Mouse (Mus musculus) left cerebral cortex, adult 9 months (tissue): ENCODE measurements around the gene Cib3.
A peak's percentile ranks its signal among the peaks of the same experiment; 100 is the strongest.

ENCODE experiments used
- DNase-seq, 2 experiments: peaks; one replicate each; pipeline ENCODE4 v3.0.0; 2022; ENCODE audit warnings: low spot score in 2 of 2

Gene Cib3

GRCm38 (mm10) chr8:72210710-72211109 lies 1.9 kb downstream of the Cib3 start:
- DNase-seq, result no peak

- no peak for DNase-seq
These were observed 2.4 kb downstream of the Cib3 start for GRCm38 (mm10) chr8:72210222-72210621.

DNA sequence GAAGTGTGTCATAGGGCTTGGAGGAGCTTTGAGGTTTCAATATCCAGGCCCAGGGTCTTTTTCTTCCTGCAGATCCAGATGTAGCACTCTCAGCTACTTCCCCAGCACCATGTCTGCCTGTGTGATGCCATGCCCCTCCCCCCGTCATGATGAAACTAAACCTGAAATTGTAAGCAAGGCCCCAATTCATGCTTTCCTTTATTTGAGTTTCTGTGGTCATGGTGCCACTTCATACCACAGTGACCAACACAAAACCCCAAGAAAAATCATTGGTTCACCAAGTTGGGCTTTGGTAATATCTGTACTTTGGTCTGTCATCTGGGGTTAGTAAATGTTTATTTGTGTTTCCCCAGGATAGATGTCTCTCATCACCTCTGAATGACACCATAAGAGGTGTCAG lies 4.1 kb downstream of the Cib3 start:
- no peak for DNase-seq

DNA sequence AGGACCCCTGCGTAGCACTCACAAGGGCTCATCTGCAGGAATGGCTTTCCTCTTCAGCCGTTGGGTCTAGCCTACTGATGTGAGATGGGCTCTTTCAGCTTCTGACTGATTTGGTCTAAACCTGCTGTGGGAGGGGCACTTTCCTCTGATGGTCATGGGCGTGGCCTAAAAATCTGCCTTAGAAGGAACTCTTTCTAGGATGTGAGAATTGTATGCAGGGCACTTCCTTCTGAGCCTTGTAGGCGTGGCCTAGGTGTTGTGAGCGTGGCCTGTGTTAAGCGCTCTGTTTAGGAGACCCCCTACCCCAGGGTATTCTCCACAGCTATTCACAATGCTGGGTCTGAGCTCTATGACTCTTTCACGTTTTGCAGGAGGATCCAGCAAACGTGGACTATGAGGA lies 14.6 kb downstream of the Cib3 start:
- DNase-seq, result no peak

DNA sequence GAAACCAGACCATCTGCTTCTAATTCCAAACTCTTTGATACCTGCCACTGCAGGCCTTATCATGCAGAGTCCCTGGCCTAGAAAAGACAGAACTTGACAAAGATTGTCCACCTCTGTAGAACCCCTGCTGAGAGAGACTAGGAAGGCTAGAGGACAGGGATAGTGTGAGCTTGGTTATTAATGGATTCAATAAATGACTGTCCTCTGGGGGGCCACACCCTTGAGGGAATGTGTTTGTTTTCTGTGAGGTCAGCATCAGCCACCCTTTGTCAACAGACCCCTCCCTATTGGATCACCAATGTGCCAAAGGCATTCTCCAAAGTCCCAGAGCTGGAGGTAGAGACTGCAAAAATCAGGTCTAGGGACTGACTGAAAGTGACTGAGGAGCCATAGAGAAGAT lies 20.6 kb downstream of the Cib3 start:
- DNase-seq, result no peak

DNA sequence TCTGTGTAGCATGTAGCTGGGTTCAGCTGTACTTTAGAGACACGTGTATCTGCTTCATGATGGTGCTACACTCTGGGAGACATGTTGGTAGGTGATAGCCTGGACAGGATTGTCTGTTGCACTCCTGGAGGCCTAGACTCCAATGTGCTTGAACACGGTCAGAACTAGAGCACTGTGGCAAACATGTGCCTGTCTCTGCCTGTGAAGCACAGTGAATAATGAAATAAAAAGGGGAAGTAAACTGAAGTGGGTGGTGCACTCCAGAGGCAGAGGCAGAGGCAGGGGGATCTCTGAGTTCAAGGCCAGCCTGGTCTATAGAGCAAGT lies 22.5 kb downstream of the Cib3 start:
- no peak for DNase-seq

GRCm38 (mm10) chr8:72189417-72190214 lies 23.0 kb downstream of the Cib3 start, which contains the start of gene Hsh2d:
TSS of gene Hsh2d (plus strand) at chr8:72189638.
- no peak for DNase-seq

DNA sequence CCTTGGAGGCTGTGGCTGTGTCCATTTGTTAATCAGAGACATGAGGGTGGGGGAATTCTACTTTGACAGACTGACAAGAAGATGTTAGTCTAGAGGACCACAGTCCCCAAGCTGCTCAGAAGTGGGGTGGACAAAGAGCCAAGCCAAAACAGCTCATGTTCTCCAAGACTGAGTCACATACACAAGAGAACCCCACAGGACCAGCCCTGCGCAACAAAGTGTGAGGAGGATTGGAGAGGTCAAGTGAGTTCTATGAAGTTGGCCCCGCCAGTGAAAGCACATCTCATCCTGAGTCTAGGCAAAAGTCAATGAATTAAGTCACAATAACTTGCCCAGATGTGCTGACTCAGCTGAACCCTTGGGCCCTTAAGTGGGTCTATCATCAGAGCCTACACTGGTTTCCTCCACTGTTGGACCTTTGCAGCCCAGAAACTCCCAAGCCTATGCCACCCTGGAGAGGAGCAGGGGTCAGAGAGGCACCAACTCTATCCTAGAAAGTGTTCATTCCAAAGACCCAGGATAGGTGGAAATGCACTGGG lies 24.8 kb downstream of the Cib3 start:
- DNase-seq, result no peak

DNA sequence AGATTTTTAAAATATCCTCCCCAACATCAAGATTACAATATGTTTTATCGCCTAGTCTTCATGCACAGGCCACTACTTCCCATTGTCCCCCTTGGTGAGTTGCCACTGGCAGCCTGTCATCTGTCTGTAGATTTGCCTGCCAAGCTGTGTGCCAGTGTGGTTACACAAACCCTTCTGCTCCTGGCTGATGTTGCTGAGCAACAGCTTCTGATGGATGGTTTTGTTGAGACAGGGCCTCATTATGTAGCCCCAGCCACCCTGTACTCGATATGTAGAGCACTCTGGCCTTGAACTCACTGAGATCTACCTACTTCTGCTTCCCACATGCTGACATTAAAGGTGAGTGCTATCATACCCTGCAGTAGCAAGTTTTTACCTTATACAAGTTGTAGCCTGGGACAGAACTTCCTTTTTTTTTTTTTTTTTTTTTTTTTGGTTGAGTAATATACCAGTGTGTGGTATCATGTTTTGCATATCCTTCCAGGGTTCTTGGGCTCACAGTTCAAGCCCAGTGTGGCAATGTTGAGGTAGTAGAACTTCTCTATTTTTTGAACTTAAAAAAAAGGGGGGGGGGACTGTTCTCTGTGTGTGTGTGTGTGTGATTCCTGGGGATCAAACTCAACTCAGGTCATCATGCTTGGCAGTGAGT lies 29.0 kb downstream of the Cib3 start:
- DNase-seq, result no peak

GRCm38 (mm10) chr8:72177346-72177925 lies 35.2 kb downstream of the Cib3 start:
- DNase-seq, result peak in 1 of 2 experiments; percentile 72

GRCm38 (mm10) chr8:72169681-72170249 lies 42.9 kb downstream of the Cib3 start:
- DNase-seq, result no peak

- no peak for DNase-seq
These were observed 43.5 kb downstream of the Cib3 start for GRCm38 (mm10) chr8:72169098-72169668.

DNA sequence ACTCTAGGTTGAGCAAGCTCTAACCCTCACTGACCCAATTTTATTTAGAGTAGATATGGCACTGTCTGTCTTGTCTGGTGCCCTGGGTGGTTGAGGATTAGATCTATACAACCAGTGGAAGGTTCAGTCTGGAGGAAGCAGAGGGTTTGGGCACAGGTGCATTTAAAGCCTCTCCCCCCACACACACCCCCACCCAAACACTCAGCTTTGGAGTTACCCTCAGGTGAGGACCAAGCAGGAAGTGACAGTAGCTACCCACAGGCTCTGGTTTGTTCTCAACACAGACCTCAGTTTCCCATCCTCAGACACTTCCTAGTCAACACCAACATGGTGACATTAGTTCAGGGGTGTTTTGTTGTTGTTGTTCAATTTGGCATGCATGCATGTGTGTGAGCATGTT lies 49.8 kb downstream of the Cib3 start:
- DNase-seq, result no peak

- DNase-seq, result peak; percentile 100
These were observed 51.6 kb downstream of the Cib3 start, which contains the start of gene Rab8a for GRCm38 (mm10) chr8:72160707-72161697. TSS of gene Rab8a (plus strand) at chr8:72161200.

GRCm38 (mm10) chr8:72160007-72160406 lies 52.6 kb downstream of the Cib3 start:
- DNase-seq, result no peak

DNA sequence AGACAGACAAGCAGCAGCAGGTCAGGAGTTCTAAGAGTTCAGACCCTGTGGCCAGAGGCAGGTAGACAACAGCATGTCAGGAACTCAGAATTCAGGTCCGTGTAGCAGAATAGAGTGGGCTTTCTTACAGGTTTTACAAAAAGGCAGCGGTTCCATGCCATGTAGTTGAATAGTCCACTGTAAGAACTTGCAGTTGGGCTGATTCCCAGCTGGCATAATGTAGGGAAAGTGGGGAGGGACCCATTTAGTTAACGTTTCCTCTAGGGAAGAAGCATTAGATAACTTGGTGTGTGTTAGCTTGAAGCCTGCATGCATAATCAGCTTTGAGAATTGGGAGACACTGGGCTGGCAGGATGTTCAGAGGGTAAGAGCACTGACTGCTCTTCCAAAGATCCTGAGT lies 53.9 kb downstream of the Cib3 start:
- no peak for DNase-seq

DNA sequence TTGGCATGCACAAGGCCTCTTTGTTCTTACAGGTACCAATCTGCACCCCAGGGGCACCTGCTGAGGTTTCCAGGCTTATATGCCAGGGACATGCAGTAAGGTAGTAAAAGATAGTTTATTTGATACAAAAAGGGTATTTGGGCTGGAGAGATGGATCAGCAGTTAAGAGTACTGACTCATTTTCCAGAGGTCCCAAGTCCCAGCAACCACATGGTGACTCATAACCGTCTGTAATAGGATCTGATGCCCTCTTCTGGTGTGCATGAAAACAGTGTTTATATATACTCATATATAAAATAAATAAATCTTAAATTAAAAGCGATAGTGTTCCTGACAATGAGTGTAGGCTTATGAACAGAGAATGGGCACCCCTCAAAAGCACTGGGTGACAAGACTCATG lies 54.5 kb downstream of the Cib3 start:
- no peak for DNase-seq
